Mouse (Mus musculus): Measurements from ENCODE around the gene Olfr750.

Gene Olfr750

GRCm38 (mm10) chr14:51036214-51036613 is 38.0 kb downstream of the Olfr750 start:
- no peak for ATAC-seq (ENCODE audit: insufficient number of reproducible peaks, low FRiP score, low TSS enrichment)

- no peak for ATAC-seq (ENCODE audit: insufficient number of reproducible peaks, low FRiP score, low TSS enrichment)
Measured at GRCm38 (mm10) chr14:51035206-51035605, 39.0 kb downstream of the Olfr750 start.

- ATAC-seq (ENCODE audit: insufficient number of reproducible peaks, low FRiP score, low TSS enrichment) = no peak
Measured at GRCm38 (mm10) chr14:51027387-51028155, 46.7 kb downstream of the Olfr750 start.

GRCm38 (mm10) chr14:51026391-51027133 is 47.7 kb downstream of the Olfr750 start:
- ATAC-seq (ENCODE audit: insufficient number of reproducible peaks, low FRiP score, low TSS enrichment) = peak; percentile 76

- no peak for ATAC-seq (ENCODE audit: insufficient number of reproducible peaks, low FRiP score, low TSS enrichment)
Measured at GRCm38 (mm10) chr14:51024820-51025219, 49.4 kb downstream of the Olfr750 start.

GRCm38 (mm10) chr14:51023457-51023856 is 50.8 kb downstream of the Olfr750 start:
- ATAC-seq (ENCODE audit: insufficient number of reproducible peaks, low FRiP score, low TSS enrichment) = no peak

GRCm38 (mm10) chr14:51017256-51017655 is 57.0 kb downstream of the Olfr750 start:
- no peak for ATAC-seq (ENCODE audit: insufficient number of reproducible peaks, low FRiP score, low TSS enrichment)
